Mouse (Mus musculus) testis, adult 2 months (tissue): ENCODE results near the gene R3hdm2.

Experiments used
- CTCF ChIP-seq: fragments of 200-500 bp; IDR thresholded peaks from 2 replicates; pipeline ENCODE4 v1.5.1; 2012; ENCODE audit warnings: low read depth, mild to moderate bottlenecking, inconsistent platforms, low read length, moderate library complexity; ENCODE audit not compliant: control insufficient read depth, insufficient read depth, insufficient replicate concordance
- POLR2A ChIP-seq: fragments of 200-500 bp; IDR thresholded peaks from 2 replicates; pipeline ENCODE4 v1.6.1; 2012; ENCODE audit warnings: low read depth, mild to moderate bottlenecking, inconsistent platforms, low read length, moderate library complexity; ENCODE audit not compliant: control insufficient read depth

GRCm38 (mm10) chr10:127412101-127412500, 32.0 kb downstream of the R3hdm2 start:
- TF ChIP-seq POLR2A (no peak), CTCF (no peak)
